Mouse (Mus musculus) lung, adult 18-20 months (tissue): ENCODE results near the gene Chil1.

Experiments
- DNase-seq, 2 experiments: peaks; one replicate each; pipeline ENCODE4 v3.0.0; 2022; ENCODE audit warnings: mixed read lengths in 2 of 2

Chil1 gene

GRCm38 (mm10) chr1:134182025-134182424, at the start of gene Chil1:
TSS of gene Chil1 (plus strand) at chr1:134182176.
- peak; percentile 82 to 86 for DNase-seq

GRCm38 (mm10) chr1:134133316-134133715, 48.7 kb upstream of the Chil1 start:
- no peak for DNase-seq

- DNase-seq, result no peak
Observed at GRCm38 (mm10) chr1:134136351-134136750, 45.6 kb upstream of the Chil1 start.

DNA sequence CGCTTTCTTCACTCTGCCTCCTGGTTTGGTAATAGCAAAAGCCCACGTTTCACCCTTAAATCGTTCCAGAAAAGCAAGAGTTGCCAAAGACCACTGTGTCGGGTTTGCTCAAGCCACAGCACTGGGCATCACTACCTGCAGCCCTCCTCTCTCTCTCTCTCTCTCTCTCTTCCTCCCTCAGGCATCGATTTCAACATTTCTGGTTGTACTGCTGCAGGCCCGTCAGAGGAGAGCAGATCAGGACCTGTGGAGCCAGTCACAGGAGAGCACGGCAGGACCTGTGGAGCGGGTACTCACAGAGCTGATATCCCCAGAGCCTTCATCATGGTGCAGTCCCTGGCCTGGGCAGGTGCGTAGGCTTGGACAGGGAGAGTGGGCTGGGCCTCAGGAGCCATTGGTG, 43.6 kb upstream of the Chil1 start:
- no peak for DNase-seq

- DNase-seq, result no peak
Observed at GRCm38 (mm10) chr1:134142363-134142794, 39.6 kb upstream of the Chil1 start.

- DNase-seq, result no peak
Observed at GRCm38 (mm10) chr1:134146066-134146465, 35.9 kb upstream of the Chil1 start.

DNA sequence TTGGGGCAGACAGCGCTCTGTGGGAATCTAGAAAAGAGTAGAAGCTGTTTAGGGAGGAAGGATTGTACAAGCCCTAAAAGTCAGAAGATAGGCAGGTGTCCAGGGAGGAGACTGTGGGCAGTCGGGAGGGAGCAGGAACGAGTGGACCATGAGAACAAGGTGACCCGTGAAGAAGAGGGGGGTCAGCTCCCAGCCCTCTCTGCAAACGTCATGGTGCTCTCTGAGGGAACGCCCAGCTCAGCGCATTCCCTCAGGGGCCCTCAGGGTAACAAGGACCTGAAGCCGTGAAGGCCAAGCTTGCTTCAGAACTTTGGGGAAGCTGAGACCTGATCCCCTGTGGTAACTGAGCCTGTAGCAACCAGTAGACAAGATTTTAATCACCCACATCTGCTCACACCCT, 31.9 kb upstream of the Chil1 start:
- DNase-seq, result no peak

GRCm38 (mm10) chr1:134150745-134151144, 31.2 kb upstream of the Chil1 start:
- DNase-seq, result no peak

- peak; percentile 69 to 84 for DNase-seq
Observed at GRCm38 (mm10) chr1:134151655-134152412, 30.1 kb upstream of the Chil1 start.

- no peak for DNase-seq
Observed at GRCm38 (mm10) chr1:134152626-134153590, 29.1 kb upstream of the Chil1 start.

DNA sequence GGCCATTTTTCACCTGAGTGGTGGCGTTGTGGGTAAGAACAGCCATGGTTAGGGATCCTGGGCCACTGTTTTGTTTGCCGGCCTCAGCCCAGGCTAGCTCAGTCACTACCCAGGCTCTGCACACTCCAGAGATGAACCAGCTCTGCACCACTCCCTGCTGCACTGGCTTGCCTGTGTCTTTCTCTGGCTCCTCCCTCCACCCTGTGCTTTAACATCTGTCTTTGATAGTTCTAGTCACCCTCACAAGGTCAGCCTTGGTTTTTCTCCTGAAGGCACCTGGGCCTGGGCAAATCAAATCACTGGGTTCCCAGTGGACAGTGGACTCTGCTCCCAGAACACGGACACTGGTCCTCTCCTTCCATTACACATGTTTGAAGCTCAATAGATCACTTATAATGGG, 27.9 kb upstream of the Chil1 start:
- no peak for DNase-seq

- DNase-seq, result no peak
Observed at GRCm38 (mm10) chr1:134154655-134155054, 27.3 kb upstream of the Chil1 start.

GRCm38 (mm10) chr1:134160404-134160803, 21.6 kb upstream of the Chil1 start:
- no peak for DNase-seq

- no peak for DNase-seq
Observed at GRCm38 (mm10) chr1:134161399-134161798, 20.6 kb upstream of the Chil1 start.

- DNase-seq, result peak; percentile 46 to 71
Observed at GRCm38 (mm10) chr1:134162510-134163225, 19.3 kb upstream of the Chil1 start.

GRCm38 (mm10) chr1:134163476-134163875, 18.5 kb upstream of the Chil1 start:
- no peak for DNase-seq

GRCm38 (mm10) chr1:134164454-134164853, 17.5 kb upstream of the Chil1 start:
- peak; percentile 70 to 82 for DNase-seq

DNA sequence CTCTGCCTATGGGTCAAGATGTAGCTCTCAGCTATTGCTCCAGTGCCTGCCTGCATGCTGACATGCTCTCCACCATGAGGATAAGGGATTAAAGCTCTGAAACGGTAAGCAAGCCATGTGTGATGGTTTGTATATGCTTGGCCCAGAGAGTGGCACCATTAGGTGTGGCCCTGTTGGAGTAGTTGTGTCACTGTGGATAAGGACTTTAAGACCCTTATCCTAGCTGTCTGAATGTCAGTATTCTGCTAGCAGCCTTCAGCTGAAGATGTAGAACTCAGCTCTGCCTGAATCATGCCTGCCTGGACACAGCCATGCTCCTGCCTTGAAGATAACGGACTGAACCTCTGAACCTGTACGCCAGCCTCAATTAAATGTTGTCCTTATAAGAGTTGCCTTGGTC, 15.4 kb upstream of the Chil1 start:
- DNase-seq, result no peak

- DNase-seq, result no peak
Observed at GRCm38 (mm10) chr1:134167416-134168305, 14.3 kb upstream of the Chil1 start.

DNA sequence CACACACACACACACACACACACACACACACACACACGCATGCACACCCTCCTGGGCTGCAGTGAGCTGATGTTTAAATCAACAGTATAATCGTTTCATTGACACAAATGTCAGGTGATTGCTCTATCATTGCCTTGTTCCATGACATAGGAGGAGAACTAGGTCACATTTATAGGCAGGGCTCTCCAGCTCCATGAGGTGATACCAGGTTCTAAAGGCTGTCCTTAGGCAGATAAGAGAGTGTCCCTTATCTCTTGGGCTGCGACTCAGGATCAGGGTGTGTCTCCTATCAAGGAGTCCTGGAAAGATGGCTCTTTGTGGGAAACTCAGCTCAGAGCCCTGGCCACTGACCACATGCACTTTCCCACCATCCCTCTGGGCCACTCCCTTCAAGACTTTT, 13.4 kb upstream of the Chil1 start:
- no peak for DNase-seq

DNA sequence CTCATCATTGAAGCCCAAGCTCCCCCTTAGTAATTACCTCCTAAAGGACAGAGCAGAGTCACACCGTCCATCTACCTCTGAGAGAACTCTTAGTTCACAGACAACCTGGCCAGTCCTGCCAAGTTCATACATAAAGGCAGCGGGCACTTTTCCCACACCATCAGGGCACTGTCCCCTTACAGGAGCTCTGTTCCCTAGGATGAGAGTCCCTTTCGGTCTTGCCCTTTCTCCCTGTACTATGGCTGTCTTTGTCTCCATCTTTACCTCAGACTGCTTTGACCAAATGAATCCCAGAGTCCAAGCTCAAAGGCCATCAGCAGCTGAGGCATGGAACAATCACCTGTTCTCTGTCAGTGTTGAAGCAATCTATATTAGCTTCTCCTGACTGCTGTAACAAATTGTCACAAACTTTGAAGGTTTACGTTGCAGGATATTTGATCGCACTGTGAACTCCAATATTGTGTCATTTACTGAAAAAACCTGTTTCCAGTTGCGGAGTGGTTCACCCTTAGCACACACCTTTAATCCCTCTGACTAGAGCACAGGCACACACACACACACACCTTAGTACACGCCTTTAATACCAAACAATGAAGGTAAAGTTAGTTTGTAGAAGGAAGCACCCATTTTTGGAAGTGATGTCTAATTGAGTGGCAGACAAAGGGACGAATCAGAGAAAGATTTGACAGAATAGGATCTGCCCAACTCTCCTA, 12.8 kb upstream of the Chil1 start:
- no peak for DNase-seq
